Mouse (Mus musculus) Patski (cell line): ENCODE results near the gene Xcl1. TPM values are rescaled to one million over a fixed set of nuclear protein-coding genes. Genes with fewer than 3 reads are reported as not detected.
"Not testable (repeated sequence)": the region's sequence is repeated elsewhere in the genome, so short reads cannot be mapped to it uniquely, and the experiment has no call there.

Experiments used
- ATAC-seq: fragments of 100-300 bp; one replicate; pipeline ENCODE4 v1.8.0; 2021
- CTCF ChIA-PET: fragments of 350-600 bp; sonication (Branson Sonifier 250); formaldehyde crosslinking; loops from one replicate; lab custom pipeline; 2022; ENCODE audit warnings: inconsistent platforms; lab: Charles Lee
- POLR2A ChIA-PET: fragments of 350-600 bp; sonication (Branson Sonifier 250); formaldehyde crosslinking; loops from one replicate; lab custom pipeline; 2022; ENCODE audit warnings: antibody characterized with exemption, inconsistent platforms; lab: Charles Lee
- DNase-seq: peaks from one replicate; pipeline ENCODE4 v3.0.0-alpha.2; 2011; ENCODE audit warnings: low read depth, low spot score
- H3K27me3 ChIP-seq: fragments of 371-371 bp; one replicate; pipeline ENCODE4 v1.5.1; 2021
- CTCF ChIP-seq: fragments of 100-300 bp; IDR thresholded peaks from one replicate; pipeline ENCODE4 v1.5.1; 2021
- in situ Hi-C: fragments of 300-500 bp; cut with MboI; formaldehyde crosslinking; loops from 3 replicates; pipeline ENCODE4 v1.11.1; 2018; ENCODE audit warnings: low pct_unique_long_range_greater_than_20kb, mixed read lengths
- polyA plus RNA-seq: library from polyadenylated mRNA; unstranded; gene quantifications from one replicate; pipeline ENCODE4 v1.2.3, GENCODE M21; 2021

Xcl1 gene
- polyA plus RNA-seq, result not detected

- ATAC-seq, result no peak
- peaks cover 24% of the 10 kb centered on the region for H3K27me3 ChIP-seq
- ChIA-PET CTCF (no interaction called here), POLR2A (no interaction called here)
- in situ Hi-C loops, result no loop called here
- TF ChIP-seq CTCF, result no peak
- DNase-seq, result no peak
These were observed at the start of gene Xcl1 for GRCm38 (mm10) chr1:164935477-164936044. TSS of gene Xcl1 (minus strand) at chr1:164935527.

GRCm38 (mm10) chr1:164984681-164985080 lies 49.4 kb upstream of the Xcl1 start:
- DNase-seq, H3K27me3 ChIP-seq, ATAC-seq, POLR2A ChIA-PET, CTCF ChIA-PET, in situ Hi-C loops: not testable (repeated sequence)

GRCm38 (mm10) chr1:164977351-164977750 lies 42.0 kb upstream of the Xcl1 start:
- TF ChIP-seq CTCF, result no peak
- CTCF ChIA-PET, result no interaction called here
- H3K27me3 ChIP-seq, result no peaks in the 10 kb centered on the region
- in situ Hi-C loops, result no loop called here
- ATAC-seq (no peak), DNase-seq (no peak)
- POLR2A ChIA-PET, result no interaction called here

GRCm38 (mm10) chr1:164975729-164976128 lies 40.4 kb upstream of the Xcl1 start:
- no peaks in the 10 kb centered on the region for H3K27me3 ChIP-seq
- ChIA-PET CTCF (no interaction called here), POLR2A (no interaction called here)
- in situ Hi-C loops, result no loop called here
- DNase-seq (peak; percentile 59), ATAC-seq (peak; percentile 35)
- TF ChIP-seq CTCF, result no peak

- in situ Hi-C loops, result no loop called here
- ATAC-seq, result no peak
- no peaks in the 10 kb centered on the region for H3K27me3 ChIP-seq
- ChIA-PET CTCF (no interaction called here), POLR2A (no interaction called here)
- TF ChIP-seq CTCF, result no peak
- DNase-seq, result no peak
These were observed 39.9 kb upstream of the Xcl1 start for GRCm38 (mm10) chr1:164975276-164975675.

GRCm38 (mm10) chr1:164973790-164974189 lies 38.5 kb upstream of the Xcl1 start:
- in situ Hi-C loops, result no loop called here
- no peak for TF ChIP-seq CTCF
- POLR2A ChIA-PET, result no interaction called here
- H3K27me3 ChIP-seq, result no peaks in the 10 kb centered on the region
- peak; percentile 55 for DNase-seq
- no peak for ATAC-seq
- CTCF ChIA-PET, result interaction anchor here (0.9 kb wide), 1 partner anchor 147 kb away, joined by 4 read pairs; no protein-coding TSS in a partner anchor

GRCm38 (mm10) chr1:164973341-164973740 lies 38.0 kb upstream of the Xcl1 start:
- ChIA-PET POLR2A (no interaction called here), CTCF (interaction anchor here (0.9 kb wide), 1 partner anchor 147 kb away, joined by 4 read pairs; no protein-coding TSS in a partner anchor)
- DNase-seq (no peak), ATAC-seq (no peak)
- TF ChIP-seq CTCF, result no peak
- in situ Hi-C loops, result no loop called here
- no peaks in the 10 kb centered on the region for H3K27me3 ChIP-seq

GRCm38 (mm10) chr1:164972744-164973143 lies 37.4 kb upstream of the Xcl1 start:
- no peak for TF ChIP-seq CTCF
- H3K27me3 ChIP-seq, result no peaks in the 10 kb centered on the region
- ChIA-PET POLR2A (no interaction called here), CTCF (no interaction called here)
- in situ Hi-C loops, result no loop called here
- ATAC-seq (no peak), DNase-seq (no peak)

GRCm38 (mm10) chr1:164966095-164966698 lies 30.9 kb upstream of the Xcl1 start:
- DNase-seq (no peak), ATAC-seq (no peak)
- H3K27me3 ChIP-seq, result peaks cover 5% of the 10 kb centered on the region
- TF ChIP-seq CTCF, result no peak
- CTCF ChIA-PET, result interaction anchor here (0.7 kb wide), 1 partner anchor 148 kb away, joined by 3 read pairs; no protein-coding TSS in a partner anchor
- POLR2A ChIA-PET, result interaction anchor here (0.6 kb wide), 1 partner anchor 247 kb away, joined by 4 read pairs; no protein-coding TSS in a partner anchor
- in situ Hi-C loops, result no loop called here

GRCm38 (mm10) chr1:164960610-164961009 lies 25.3 kb upstream of the Xcl1 start:
- CTCF ChIA-PET, result interaction anchor here (1.0 kb wide), 1 partner anchor 56 kb away, joined by 3 read pairs; no protein-coding TSS in a partner anchor
- POLR2A ChIA-PET, result no interaction called here
- TF ChIP-seq CTCF, result no peak
- in situ Hi-C loops, result no loop called here
- no peak for DNase-seq
- ATAC-seq, result no peak
- H3K27me3 ChIP-seq, result peaks cover 7% of the 10 kb centered on the region

- ATAC-seq (no peak), DNase-seq (no peak)
- peaks cover 7% of the 10 kb centered on the region for H3K27me3 ChIP-seq
- ChIA-PET POLR2A (no interaction called here), CTCF (no interaction called here)
- no peak for TF ChIP-seq CTCF
- in situ Hi-C loops, result no loop called here
These were observed 24.6 kb upstream of the Xcl1 start for GRCm38 (mm10) chr1:164959787-164960385.
